Mouse (Mus musculus): ENCODE data around the gene Dlk2. TPM values are rescaled to one million over a fixed set of nuclear protein-coding genes. Genes with fewer than 3 reads are reported as not detected.

Dlk2 gene
- polyA plus RNA-seq (2012; rRNA removed): 81.5 and 96.0 TPM in 2 replicates

DNA sequence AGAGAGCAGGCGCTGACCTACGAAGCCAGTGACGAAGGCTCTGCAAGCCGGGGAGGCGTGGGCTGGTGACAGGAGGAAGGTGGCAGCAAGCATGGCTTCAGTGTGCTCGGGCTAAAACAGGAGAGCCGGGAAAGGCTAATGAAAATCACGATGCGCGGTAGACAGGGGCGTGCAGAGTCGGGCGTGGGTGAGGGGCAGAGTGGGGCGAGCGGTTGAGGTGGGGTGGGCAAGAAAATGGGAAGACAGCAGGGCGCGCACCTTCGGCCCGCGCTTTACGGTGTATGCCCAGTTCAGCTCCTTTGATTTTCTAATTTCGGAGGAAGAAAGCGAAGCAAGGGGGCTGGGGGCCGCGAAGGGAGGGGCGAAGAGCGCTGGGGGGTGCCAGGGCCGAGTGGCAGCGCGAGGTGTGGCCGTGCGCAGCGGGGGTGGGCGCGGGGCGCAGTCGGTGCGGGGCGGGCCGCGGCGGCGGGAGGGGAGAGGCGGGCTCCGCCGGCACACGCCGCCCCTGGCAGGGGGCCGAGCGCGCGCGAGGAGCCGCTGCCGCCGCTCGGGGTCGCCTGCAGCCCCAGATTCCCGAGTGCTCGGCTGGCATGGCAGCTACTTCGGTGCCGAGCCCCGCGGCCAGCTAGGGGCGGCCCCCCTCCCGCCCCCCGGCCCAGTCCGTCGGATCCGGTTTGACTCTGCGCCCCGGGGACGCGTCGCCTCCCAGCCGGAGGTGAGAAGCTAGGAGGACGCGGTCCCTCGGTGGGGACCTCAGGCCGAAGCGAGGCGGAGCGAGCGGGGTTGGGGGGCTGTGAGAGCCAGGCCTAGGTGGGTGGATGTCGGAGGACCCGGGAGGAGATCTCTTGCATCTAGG lies at the start of gene Dlk2:
Dlk2 (plus strand) TSS at position 58 of the 856 bp plus-strand sequence.
- DNase-seq (ENCODE audit: extremely low spot score in 1 of 2, low spot score in 1 of 2): peak in 1 of 2 experiments; percentile 79

DNA sequence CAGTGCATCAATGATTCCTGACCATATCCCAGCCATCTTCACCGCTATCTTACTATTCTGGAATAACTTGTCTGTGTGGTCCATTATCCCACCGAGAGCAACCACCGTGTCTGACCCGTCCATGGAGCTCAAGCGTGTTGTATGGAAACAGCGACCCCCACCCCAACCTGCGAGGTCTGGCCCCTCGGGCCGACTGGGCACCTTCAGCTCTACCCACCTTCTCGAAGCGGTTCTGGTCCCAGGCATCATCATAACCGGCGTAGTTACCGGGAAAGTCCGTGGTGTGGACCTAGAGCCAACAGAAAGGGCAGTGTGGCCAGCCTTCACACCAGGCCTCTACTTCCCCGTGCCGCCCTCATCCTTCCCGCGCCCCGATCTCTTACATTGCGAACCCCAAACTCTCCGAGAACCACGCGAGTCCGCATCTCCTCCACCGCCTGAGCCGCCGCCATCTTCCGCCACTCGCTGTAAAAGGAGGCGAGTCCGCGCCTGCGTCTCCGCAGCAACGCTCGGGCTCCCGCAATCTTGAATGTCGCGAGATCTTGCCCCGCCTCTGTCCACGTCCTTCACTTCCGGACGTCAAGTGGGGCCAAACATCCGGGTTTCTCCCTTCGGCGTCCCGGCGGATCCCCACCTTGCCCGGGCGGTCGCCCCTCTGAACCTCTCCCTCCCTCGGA lies 49.6 kb upstream of the Dlk2 start, which contains the start of the genes Polr1c and Yipf3:
Polr1c (minus strand) TSS at position 543 of the 677 bp plus-strand sequence.
Yipf3 (plus strand) TSS at position 569 of the 677 bp plus-strand sequence.
- peak; percentile 93 to 98 for DNase-seq (ENCODE audit: extremely low spot score in 1 of 2, low spot score in 1 of 2)

DNA sequence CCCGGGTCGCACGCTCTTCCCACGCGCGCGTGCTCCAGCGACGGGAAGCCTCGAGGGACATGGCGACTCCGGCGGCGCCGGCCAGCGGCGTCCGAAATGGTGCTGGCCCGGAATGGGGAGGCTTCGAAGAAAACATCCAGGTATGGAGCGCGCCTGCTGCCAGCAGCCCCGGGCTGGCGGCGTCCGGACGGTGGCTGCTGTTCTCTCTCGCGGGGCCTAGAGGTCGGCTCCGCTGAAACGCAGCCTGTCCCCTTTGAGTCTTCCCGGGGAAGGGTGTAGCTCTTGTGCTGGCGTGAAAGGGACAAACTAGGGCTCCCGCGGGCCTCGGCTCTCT lies 49.1 kb upstream of the Dlk2 start:
- DNase-seq (ENCODE audit: extremely low spot score in 1 of 2, low spot score in 1 of 2): no peak

DNA sequence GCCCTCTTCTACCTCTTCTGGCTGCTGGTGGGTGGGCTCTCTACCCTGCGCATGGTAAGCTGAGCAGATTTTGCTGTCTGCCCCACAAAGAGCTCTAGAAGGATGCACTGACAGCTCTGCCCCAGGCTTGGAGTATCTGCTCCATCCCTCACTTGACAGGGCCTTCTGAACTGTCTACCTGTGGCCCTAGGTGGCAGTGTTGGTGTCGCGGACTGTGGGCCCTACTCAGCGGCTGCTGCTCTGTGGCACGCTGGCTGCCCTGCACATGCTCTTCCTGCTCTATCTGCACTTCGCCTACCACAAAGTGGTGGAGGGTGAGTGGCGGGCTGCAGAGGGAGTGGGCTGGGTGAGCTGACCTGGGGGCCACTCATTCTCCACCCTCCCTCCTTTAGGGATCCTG lies 46.0 kb upstream of the Dlk2 start:
- no peak for DNase-seq (ENCODE audit: extremely low spot score in 1 of 2, low spot score in 1 of 2)

DNA sequence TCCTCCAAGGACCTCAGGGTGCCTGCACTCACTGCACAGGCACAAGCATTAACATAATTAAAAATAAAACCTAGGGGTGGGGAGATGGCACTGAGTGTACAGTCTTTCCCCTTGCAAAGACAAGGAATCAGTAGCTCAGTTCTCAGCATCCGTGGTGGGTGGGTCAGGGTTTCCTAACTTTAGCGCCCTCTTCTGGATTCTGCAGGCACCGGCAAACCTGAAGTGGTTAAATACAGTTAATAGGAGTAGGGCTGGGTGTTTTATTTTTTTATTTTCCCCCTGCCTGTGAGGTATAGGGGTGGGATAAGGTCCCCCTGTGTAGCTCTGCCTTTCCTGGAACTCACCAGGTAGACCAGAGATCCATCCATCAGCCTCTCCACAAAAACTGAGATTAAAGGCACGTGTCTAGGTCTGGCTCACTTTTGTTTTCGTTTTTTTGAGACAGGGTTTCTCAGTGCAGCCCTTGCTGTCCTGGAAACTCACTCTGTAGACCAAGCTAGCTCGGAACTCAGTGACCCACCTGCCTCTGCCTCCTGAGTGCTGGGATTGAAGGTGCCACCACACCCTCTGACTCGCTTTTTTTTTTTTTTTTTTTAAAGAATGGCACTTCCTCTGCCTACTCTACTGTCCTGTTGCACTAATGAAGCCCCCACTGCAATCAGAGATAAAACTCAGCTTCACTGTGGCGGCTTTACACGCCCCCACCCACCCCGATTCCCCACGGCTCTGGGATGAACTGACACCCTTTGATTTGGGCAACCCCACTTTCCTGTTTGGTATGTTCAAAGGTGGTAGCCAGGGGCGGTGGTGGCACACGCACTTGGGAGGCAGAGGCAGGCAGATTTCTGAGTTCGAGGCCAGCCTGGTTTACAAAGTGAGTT lies 44.4 kb upstream of the Dlk2 start:
- DNase-seq (ENCODE audit: extremely low spot score in 1 of 2, low spot score in 1 of 2): peak in 1 of 2 experiments; percentile 64

DNA sequence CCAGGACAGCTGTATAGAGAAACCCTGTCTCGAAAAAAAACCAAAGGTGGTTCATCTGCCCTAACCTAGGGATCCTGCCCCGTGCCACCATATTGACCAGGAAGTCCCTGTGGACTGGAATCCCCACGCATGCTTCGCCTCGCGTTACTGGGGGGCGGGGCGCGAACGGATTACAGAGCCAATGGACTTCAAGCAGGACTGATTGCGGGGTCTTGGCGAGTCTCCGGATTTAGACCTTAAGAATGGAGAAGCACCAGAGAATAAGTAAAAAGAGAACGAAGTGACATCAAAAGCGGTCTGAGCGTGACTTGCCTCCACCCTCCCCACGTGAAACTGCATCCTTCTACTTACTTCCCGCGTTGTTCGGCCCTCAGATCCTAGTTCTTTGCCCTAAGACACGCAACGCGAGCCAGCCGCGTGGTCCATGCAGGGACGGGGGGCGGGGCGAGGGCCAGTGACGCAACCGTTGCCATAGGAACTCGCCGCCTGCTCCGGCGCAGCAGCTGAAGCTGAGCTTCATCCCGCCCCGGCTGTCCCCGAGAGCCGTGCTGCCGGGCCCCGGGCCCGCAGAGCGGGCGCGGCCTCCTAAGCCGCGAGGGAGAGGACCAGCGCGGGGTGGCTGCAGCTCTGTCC lies 43.7 kb upstream of the Dlk2 start, which contains the start of gene Lrrc73:
Lrrc73 (plus strand) TSS at position 80 of the 633 bp plus-strand sequence.
- peak; percentile 86 to 97 for DNase-seq (ENCODE audit: extremely low spot score in 1 of 2, low spot score in 1 of 2)

DNA sequence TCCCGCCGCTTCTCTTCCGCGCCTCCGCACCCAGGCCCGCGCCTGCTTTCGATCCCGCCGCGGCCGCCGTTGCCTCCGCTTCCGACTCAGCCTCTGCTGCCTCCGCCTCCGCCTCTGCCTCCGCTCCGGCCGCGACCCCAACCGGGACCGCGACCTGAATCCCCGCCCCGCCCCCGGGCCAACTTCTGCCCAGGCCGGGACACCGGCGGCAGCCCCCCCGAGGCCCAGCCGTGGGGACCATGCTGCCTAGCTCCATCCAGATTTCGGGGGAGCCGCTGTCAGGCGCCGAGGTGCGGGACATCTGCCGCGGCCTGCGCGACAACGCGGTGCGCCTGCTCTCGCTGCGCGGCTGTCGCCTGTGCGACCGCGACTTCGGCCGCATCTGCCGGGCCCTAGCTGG lies 43.1 kb upstream of the Dlk2 start:
- DNase-seq (ENCODE audit: extremely low spot score in 1 of 2, low spot score in 1 of 2): no peak

DNA sequence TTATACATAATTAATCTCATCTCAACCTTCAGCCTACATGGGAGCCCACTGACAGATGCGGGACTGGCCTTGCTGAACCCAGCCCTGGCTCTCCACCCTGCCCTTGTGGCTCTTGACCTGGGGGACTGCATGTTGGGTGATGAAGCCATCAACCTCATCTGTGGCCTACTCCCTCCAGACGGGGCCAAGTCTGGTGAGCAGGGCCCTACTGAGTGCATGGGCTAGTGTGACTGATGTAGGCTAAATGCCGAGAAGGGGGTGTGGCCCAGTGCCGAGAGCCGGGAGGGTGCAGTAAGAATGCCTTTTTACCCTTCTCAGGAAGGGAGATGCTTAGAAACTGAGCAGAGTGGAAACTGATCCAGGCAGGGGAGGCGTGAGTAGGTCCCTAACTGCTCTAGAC lies 42.1 kb upstream of the Dlk2 start:
- DNase-seq (ENCODE audit: extremely low spot score in 1 of 2, low spot score in 1 of 2): no peak

DNA sequence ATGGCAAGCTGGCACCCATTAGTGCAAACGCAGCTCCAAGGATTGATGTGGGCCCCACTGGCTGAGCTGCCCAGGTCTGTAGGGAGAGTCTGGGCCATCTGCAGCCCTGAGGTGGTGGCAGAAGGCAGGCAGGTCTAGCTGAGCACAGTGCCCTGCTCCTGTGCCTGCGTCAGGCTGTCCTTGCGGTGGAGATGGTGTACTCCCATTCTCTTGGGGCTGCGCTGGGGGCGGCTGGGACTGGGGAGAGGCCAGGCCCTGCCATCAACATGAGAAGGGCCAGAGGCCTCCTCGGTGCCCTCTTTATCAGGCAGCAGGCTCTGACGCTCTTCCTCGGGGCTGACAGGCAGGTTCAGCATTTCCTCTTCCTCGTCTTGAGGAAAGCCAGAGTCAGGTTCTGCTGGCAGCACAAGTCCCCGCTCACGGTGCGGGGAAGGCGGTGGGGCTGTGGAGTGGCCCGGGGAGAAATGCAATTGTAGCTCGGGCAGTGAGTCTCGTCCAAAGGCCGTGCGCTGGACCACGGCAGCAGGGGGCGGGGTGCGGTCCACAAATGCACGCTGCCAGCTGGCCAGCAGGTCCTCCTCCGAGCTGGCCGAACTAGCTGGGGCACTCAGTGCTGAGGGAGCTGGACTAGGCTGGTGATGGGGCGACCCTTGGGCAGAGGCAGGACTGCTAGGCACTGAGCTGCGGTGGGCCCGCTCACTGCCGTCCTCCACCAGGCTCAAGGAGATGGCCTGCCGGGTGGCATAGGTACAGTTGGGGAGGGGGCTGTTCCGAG lies 38.8 kb upstream of the Dlk2 start:
- no peak for DNase-seq (ENCODE audit: extremely low spot score in 1 of 2, low spot score in 1 of 2)

GRCm38 (mm10) chr17:46259675-46260074 lies 37.5 kb upstream of the Dlk2 start:
- DNase-seq (ENCODE audit: extremely low spot score in 1 of 2, low spot score in 1 of 2): no peak

DNA sequence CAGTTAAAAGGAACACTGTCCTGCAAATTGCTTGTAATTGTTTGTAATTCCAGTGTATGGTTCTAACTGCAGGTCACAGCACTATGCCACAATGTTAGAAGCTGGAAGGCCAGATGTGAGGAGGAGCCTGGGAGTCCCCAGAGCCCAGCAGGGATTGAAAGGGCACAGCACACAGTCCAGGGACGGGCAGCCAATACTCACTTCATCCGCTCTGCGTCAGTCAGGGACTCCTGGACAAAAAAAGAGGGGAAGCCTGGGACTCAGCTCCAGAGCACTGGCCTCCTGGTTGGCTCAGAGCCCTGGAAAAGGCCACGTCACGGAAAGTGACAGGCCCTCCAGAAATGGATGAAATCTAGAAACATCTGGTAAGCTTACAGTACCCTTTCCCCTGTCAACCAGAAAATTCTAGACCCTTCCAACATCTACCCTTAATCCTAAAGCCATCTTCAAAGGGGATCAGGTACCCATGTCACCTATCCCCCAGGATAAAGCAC lies 35.0 kb upstream of the Dlk2 start:
- DNase-seq (ENCODE audit: extremely low spot score in 1 of 2, low spot score in 1 of 2): no peak

GRCm38 (mm10) chr17:46265502-46265901 lies 31.7 kb upstream of the Dlk2 start:
- DNase-seq (ENCODE audit: extremely low spot score in 1 of 2, low spot score in 1 of 2): no peak

GRCm38 (mm10) chr17:46265918-46266618 lies 31.2 kb upstream of the Dlk2 start:
- peak in 1 of 2 experiments; percentile 93 for DNase-seq (ENCODE audit: extremely low spot score in 1 of 2, low spot score in 1 of 2)

- DNase-seq (ENCODE audit: extremely low spot score in 1 of 2, low spot score in 1 of 2): no peak
These were observed 30.2 kb upstream of the Dlk2 start for GRCm38 (mm10) chr17:46266986-46267385.

DNA sequence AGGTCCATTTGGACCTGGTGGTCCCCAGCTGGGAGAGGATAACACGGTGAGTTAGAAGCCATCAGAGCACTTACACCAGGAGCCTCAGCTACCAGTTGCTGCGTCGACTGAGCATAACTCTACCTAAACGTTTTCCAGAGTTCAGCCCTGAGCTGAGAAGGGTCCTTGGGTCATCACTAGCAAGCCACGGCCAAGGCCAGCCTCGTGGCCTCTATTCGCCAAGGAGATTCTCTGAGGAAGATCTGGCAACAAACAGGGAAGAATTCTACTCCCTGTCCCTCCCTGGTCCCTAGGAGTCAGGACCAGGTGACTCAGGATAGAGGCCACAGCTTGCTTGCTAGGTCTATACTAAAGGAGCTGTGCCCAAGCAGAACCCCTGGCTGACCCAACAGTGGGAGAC lies 29.7 kb upstream of the Dlk2 start:
- DNase-seq (ENCODE audit: extremely low spot score in 1 of 2, low spot score in 1 of 2): no peak

DNA sequence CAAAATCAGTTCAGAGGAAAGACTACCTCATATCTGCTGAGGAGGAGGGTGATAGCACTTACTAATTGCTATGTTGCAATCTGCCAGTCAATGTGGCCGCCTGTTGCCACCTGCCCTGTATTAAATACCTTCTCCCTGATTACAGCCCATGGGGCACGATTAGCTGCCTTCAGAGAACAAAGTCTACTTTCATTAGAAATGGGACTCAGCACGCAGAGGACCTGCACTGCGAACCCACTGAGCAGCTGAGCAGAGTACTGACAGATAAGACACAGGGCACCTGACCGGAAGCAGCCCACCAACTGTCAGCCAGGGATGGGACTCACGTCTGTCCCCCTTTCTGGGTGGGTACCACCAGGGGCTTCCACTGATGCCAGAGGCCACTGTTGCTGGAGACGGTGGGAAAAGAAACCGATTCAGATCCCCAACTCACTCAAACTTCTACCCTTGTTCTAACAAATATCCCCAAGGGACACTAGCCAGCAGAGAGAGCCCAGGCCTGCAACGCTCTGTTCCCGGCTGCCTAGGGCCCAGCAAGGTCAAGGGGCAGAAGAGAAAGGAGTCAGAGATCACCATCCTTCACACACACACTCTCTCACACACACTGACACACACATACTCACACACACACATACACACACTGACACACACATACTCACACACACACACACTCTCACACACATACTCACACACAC lies 29.0 kb upstream of the Dlk2 start:
- no peak for DNase-seq (ENCODE audit: extremely low spot score in 1 of 2, low spot score in 1 of 2)

- no peak for DNase-seq (ENCODE audit: extremely low spot score in 1 of 2, low spot score in 1 of 2)
These were observed 27.3 kb upstream of the Dlk2 start for GRCm38 (mm10) chr17:46269771-46270534.
